ENCODE assay signal across 11 mouse cellular contexts in genomic region chr1:43504235-43504634, GRCm38 (mm10). TPM values are rescaled to one million over a fixed set of nuclear protein-coding genes. Genes with fewer than 3 reads are reported as not detected.
A peak's percentile ranks its signal among the peaks of the same experiment; 100 is the strongest.
DNase-seq lines count a peak whose midpoint lies in the region; ATAC-seq lines count a peak whose summit lies in the region.
"Had no signal": no experiment of that assay in that cellular context is flagged by ENCODE, and none has a peak within 500 bp of the region (broad histone marks: within the 10 kb centered on the region; RNA-seq: fewer than 3 reads in every experiment).

No protein-coding gene starts in this region.

- no peak overlapping the region for H3K4me3 ChIP-seq in hindbrain, embryonic 15.5 days
- H3K4me3 ChIP-seq: left cerebral cortex, adult 2 months had no signal

- no peak overlapping the region for H3K4me2 ChIP-seq in hindbrain, embryonic 15.5 days

- no peak overlapping the region for H3K9ac ChIP-seq in hindbrain, embryonic 15.5 days

- H3K9me3 ChIP-seq in hindbrain, embryonic 15.5 days: no peaks in the 10 kb centered on the region

- no peaks in the 10 kb centered on the region for H3K36me3 ChIP-seq in hindbrain, embryonic 15.5 days

- ATAC-seq in hindbrain, embryonic 15.5 days (ENCODE audit: low FRiP score, low read depth): peak; percentile 85

- H3K4me1 ChIP-seq in hindbrain, embryonic 15.5 days (replicated peaks): peaks cover 33% of the 10 kb centered on the region

- 7% methylated on average over 4 of the region's 4 CpGs for WGBS in hindbrain, embryonic 15.5 days

- no peaks in the 10 kb centered on the region for H3K27me3 ChIP-seq in hindbrain, embryonic 15.5 days

- peak; percentile 46 to 51 for DNase-seq in right cerebral cortex, postnatal 10 days (ENCODE audit: low spot score in 2 of 2)
- DNase-seq in right cerebral cortex, adult 18-20 months: no peak
- DNase-seq in cerebellum, adult 9-10 months: peak; percentile 58
- DNase-seq in retina, postnatal 7 days (ENCODE audit: low read depth, low spot score): peak; percentile 27
- DNase-seq in c-Kit-positive CD71-positive TER-119-positive erythroid progenitor cells, embryonic 14.5 days (ENCODE audit: low spot score): no peak
- DNase-seq in adrenal gland, adult 8-10 months: no peak
- DNase-seq: kidney, adult 2 months; right cerebral cortex, postnatal 25 days had no signal

- H3K27ac ChIP-seq in hindbrain, embryonic 15.5 days (replicated peaks): peak overlapping the region; percentile 54
- H3K27ac ChIP-seq: left cerebral cortex, adult 2 months; macrophage had no signal

RNA-seq across cellular contexts. Expression of gene Nck2, which starts 59.9 kb away (rescaled TPM):
- polyA plus RNA-seq in hindbrain, embryonic 15.5 days (2015; fragmentation: Nextera tagmentation; extraction: Ambion mirVana): 34.1 and 38.0 TPM in 2 replicates
- total RNA-seq in adrenal gland, adult 8-10 months (2022): 10 to 100 TPM; 26.7 to 37.1 (median 29.9) TPM

Comparison
In these comparisons a context has a peak if more than half of its experiments do, and no peak if none do; other contexts are left out.
1. DNase-seq: peak in right cerebral cortex, postnatal 10 days (2 of 2), cerebellum, adult 9-10 months (single experiment) and retina, postnatal 7 days (single experiment); none in right cerebral cortex, adult 18-20 months (single experiment), c-Kit-positive CD71-positive TER-119-positive erythroid progenitor cells, embryonic 14.5 days (single experiment) and adrenal gland, adult 8-10 months (single experiment).